Mouse (Mus musculus): ENCODE measurements at regions not wholly inside any gene's neighbourhood (a gene's known extent, or its start where the extent isn't known, plus 50 kb on each side); places are given as distances from the start of the nearest gene placed in this dataset.

DNA sequence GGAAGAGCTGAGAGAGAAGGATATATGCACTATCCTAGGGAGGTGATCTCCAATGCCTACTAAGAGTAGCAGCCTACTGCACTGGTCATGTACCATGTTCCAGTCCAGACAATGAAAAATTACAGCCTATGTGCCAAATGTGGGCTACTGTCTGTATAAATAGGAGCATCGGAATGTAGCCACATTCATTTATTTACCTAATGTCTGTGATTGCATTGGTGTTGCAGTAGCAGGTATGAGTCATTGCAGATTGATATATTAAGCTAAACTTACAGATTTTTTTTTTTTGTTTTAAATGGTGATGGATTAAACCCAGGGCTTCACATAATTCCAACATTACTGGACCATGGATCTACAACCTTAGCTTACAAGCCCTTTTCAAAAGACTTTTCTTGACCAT lies 468.0 kb downstream of the Phex start:
- Histone ChIP-seq H3K36me3 (replicated peaks in 1 of 2; ENCODE audit: control insufficient read depth in 1 of 2, insufficient read depth in 1 of 2, low read length in 1 of 2) (no peaks in the 10 kb centered on the region), H3K4me3 (replicated peaks in 1 of 3; ENCODE audit: low read depth in 2 of 3, low read length in 2 of 3, poor library complexity in 1 of 3) (no peak overlapping the region), H3K79me2 (replicated peaks; ENCODE audit: control insufficient read depth, extremely low read depth, insufficient read depth, poor library complexity, severe bottlenecking) (no peaks in the 10 kb centered on the region), H3K9me3 (replicated peaks; ENCODE audit: low read length) (no peaks in the 10 kb centered on the region), H3K27me3 (replicated peaks) (no peaks in the 10 kb centered on the region), H3K9ac (ENCODE audit: insufficient read depth, low read depth) (no peak overlapping the region), H3K4me1 (ENCODE audit: control insufficient read depth in 1 of 2, insufficient read depth in 2 of 2) (no peaks in the 10 kb centered on the region), H3K27ac (ENCODE audit: insufficient read depth, low read depth) (no peak overlapping the region), H3K4me2 (ENCODE audit: insufficient read depth, low read depth, poor library complexity, severe bottlenecking) (no peak overlapping the region)
- dilution Hi-C loops (cut with MboI; ENCODE audit: extremely low pct_ligation_motif_present, extremely low pct_unique_long_range_greater_than_20kb, low sequenced_read_pairs) (no loop called here), in situ Hi-C loops (cut with MboI; ENCODE audit: low pct_ligation_motif_present, low pct_unique_long_range_greater_than_20kb, low sequenced_read_pairs) (no loop called here)
- TF ChIP-seq JUN (IDR thresholded peaks at IDR 0.05; ENCODE audit: insufficient read depth, low read depth, low read length), result no peak
- TF ChIP-seq TCF12 (IDR thresholded peaks at IDR 0.05; ENCODE audit: low read depth, low read length), result no peak
- TF ChIP-seq ELF1 (IDR thresholded peaks at IDR 0.05; ENCODE audit: low read depth, low read length), result no peak
- TF ChIP-seq USF2 (conservative IDR thresholded peaks at IDR 0.05; ENCODE audit: low read depth, low read length), result no peak
- TF ChIP-seq MEF2A (IDR thresholded peaks at IDR 0.05; ENCODE audit: borderline replicate concordance, low read depth, low read length), result no peak
- TF ChIP-seq IRF4 (IDR thresholded peaks at IDR 0.05; ENCODE audit: low read depth, low read length), result no peak
- no peak for TF ChIP-seq CHD1 (IDR thresholded peaks at IDR 0.05; ENCODE audit: low read depth, low read length)
- TF ChIP-seq RCOR1 (conservative IDR thresholded peaks at IDR 0.05; ENCODE audit: low read depth, low read length), result no peak
- TF ChIP-seq BHLHE40 (IDR thresholded peaks at IDR 0.05; ENCODE audit: low read depth, low read length), result no peak
- TF ChIP-seq SIN3A (IDR thresholded peaks at IDR 0.05; ENCODE audit: low read length), result no peak
- TF ChIP-seq E2F4 (IDR thresholded peaks at IDR 0.05; ENCODE audit: insufficient replicate concordance, low read depth, low read length), result no peak
- no peak for TF ChIP-seq MXI1 (IDR thresholded peaks at IDR 0.05; ENCODE audit: low read depth, low read length)
- no peak for TF ChIP-seq ZKSCAN1 (IDR thresholded peaks at IDR 0.05; ENCODE audit: borderline replicate concordance, low read depth, low read length)
- no peak for TF ChIP-seq ZNF384 (IDR thresholded peaks at IDR 0.05; ENCODE audit: low read depth, low read length)
- TF ChIP-seq ZC3H11A (IDR thresholded peaks at IDR 0.05; ENCODE audit: low read depth, low read length), result no peak
- TF ChIP-seq CTCF (conservative IDR thresholded peaks at IDR 0.05 in 1 of 2, IDR thresholded peaks at IDR 0.05 in 1 of 2; ENCODE audit: low read depth in 2 of 2, low read length in 2 of 2), result no peak
- no peak for TF ChIP-seq CHD2 (IDR thresholded peaks at IDR 0.05; ENCODE audit: low read length)
- TF ChIP-seq EP300 (IDR thresholded peaks at IDR 0.05; ENCODE audit: low read length), result no peak
- DNase-seq (ENCODE audit: extremely low read depth), result no peak

DNA sequence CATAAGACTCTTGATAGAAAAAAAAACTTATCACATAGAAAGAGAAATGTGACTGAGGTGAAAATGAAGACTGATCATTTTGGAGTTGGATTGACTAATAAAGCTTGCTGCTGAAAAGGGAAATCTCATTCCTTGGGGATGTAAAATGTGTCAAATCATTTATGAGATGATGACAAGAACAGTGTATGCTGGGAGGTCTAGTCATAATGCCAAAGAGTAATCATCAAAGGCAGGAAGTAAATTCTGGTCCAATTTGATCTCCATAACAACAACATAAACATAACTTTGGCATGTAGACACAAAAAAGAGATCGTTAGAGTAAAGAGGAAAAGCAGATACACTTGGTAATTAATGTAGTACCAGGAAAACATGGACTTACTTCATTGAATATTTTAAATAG lies 470.9 kb downstream of the Phex start:
- Histone ChIP-seq H3K4me2 (ENCODE audit: insufficient read depth, low read depth, poor library complexity, severe bottlenecking) (no peak overlapping the region), H3K4me1 (ENCODE audit: control insufficient read depth in 1 of 2, insufficient read depth in 2 of 2) (no peaks in the 10 kb centered on the region), H3K27ac (ENCODE audit: insufficient read depth, low read depth) (no peak overlapping the region), H3K27me3 (replicated peaks) (no peaks in the 10 kb centered on the region), H3K36me3 (replicated peaks in 1 of 2; ENCODE audit: control insufficient read depth in 1 of 2, insufficient read depth in 1 of 2, low read length in 1 of 2) (no peaks in the 10 kb centered on the region), H3K79me2 (replicated peaks; ENCODE audit: control insufficient read depth, extremely low read depth, insufficient read depth, poor library complexity, severe bottlenecking) (no peaks in the 10 kb centered on the region), H3K9me3 (replicated peaks; ENCODE audit: low read length) (no peaks in the 10 kb centered on the region), H3K4me3 (replicated peaks in 1 of 3; ENCODE audit: low read depth in 2 of 3, low read length in 2 of 3, poor library complexity in 1 of 3) (no peak overlapping the region), H3K9ac (ENCODE audit: insufficient read depth, low read depth) (no peak overlapping the region)
- TF ChIP-seq ZC3H11A (IDR thresholded peaks at IDR 0.05; ENCODE audit: low read depth, low read length), result no peak
- no peak for TF ChIP-seq NRF1 (IDR thresholded peaks at IDR 0.05; ENCODE audit: low read depth, low read length)
- TF ChIP-seq USF1 (IDR thresholded peaks at IDR 0.05; ENCODE audit: low read depth, low read length), result no peak
- TF ChIP-seq JUND (conservative IDR thresholded peaks at IDR 0.05; ENCODE audit: low read depth, low read length), result no peak
- TF ChIP-seq TCF12 (IDR thresholded peaks at IDR 0.05; ENCODE audit: low read depth, low read length), result no peak
- no peak for TF ChIP-seq E2F4 (IDR thresholded peaks at IDR 0.05; ENCODE audit: insufficient replicate concordance, low read depth, low read length)
- no peak for TF ChIP-seq GABPA (IDR thresholded peaks at IDR 0.05; ENCODE audit: insufficient replicate concordance, low read depth, low read length)
- no peak for TF ChIP-seq RAD21 (IDR thresholded peaks at IDR 0.05; ENCODE audit: low read depth, low read length)
- no peak for TF ChIP-seq MAX (IDR thresholded peaks at IDR 0.05; ENCODE audit: low read length)
- no peak for TF ChIP-seq ZKSCAN1 (IDR thresholded peaks at IDR 0.05; ENCODE audit: borderline replicate concordance, low read depth, low read length)
- no peak for TF ChIP-seq SIN3A (IDR thresholded peaks at IDR 0.05; ENCODE audit: low read length)
- dilution Hi-C loops (cut with MboI; ENCODE audit: extremely low pct_ligation_motif_present, extremely low pct_unique_long_range_greater_than_20kb, low sequenced_read_pairs) (no loop called here), in situ Hi-C loops (cut with MboI; ENCODE audit: low pct_ligation_motif_present, low pct_unique_long_range_greater_than_20kb, low sequenced_read_pairs) (no loop called here)
- no peak for DNase-seq (ENCODE audit: extremely low read depth)
